Mouse (Mus musculus) myocyte (in vitro differentiated cells): Measurements from ENCODE around the gene Ppib. TPM values are rescaled to one million over a fixed set of nuclear protein-coding genes. Genes with fewer than 3 reads are reported as not detected.

Experiments
- H3K27me3 ChIP-seq: one replicate; pipeline ENCODE4 v1.6.1; 2011; ENCODE audit not compliant: control insufficient read depth, insufficient read depth, insufficient read length
- H3K36me3 ChIP-seq: one replicate; pipeline ENCODE4 v1.6.1; 2011; ENCODE audit not compliant: control insufficient read depth, insufficient read depth
- H3K4me2 ChIP-seq: one replicate; pipeline ENCODE4 v1.6.1; 2011; ENCODE audit warnings: low read depth, control low read depth
- H3K4me3 ChIP-seq: one replicate; pipeline ENCODE4 v1.5.1; 2011; ENCODE audit warnings: mild to moderate bottlenecking, control low read depth, moderate library complexity
- H3K79me2 ChIP-seq: one replicate; pipeline ENCODE4 v1.6.1; 2011; ENCODE audit not compliant: control insufficient read depth, insufficient read depth
- H3ac ChIP-seq: one replicate; pipeline ENCODE4 v1.6.1; 2011; ENCODE audit not compliant: control insufficient read depth, insufficient read length
- CEBPB ChIP-seq: IDR thresholded peaks from 2 replicates; pipeline ENCODE4 v1.6.1; 2011; ENCODE audit warnings: mild to moderate bottlenecking, moderate library complexity; ENCODE audit not compliant: poor library complexity, insufficient read depth, severe bottlenecking
- E2F4 ChIP-seq: IDR thresholded peaks from one replicate; pipeline ENCODE4 v1.6.1; 2011; ENCODE audit warnings: mild to moderate bottlenecking, control low read depth, moderate library complexity; ENCODE audit not compliant: insufficient read depth
- MAX ChIP-seq: IDR thresholded peaks from one replicate; pipeline ENCODE4 v1.6.1; 2011; ENCODE audit warnings: low read depth, mild to moderate bottlenecking, control low read depth
- MYOD1 ChIP-seq, 3 experiments: IDR thresholded peaks; one replicate each; pipeline ENCODE4 v1.6.1; 2011; ENCODE audit warnings: control low read depth in 2 of 3, low read depth in 2 of 3, mild to moderate bottlenecking in 2 of 3, moderate library complexity in 1 of 3; ENCODE audit not compliant: insufficient read length in 2 of 3, control insufficient read depth in 1 of 3
- MYOG ChIP-seq, 3 experiments: IDR thresholded peaks; one replicate each; pipeline ENCODE4 v1.6.1; 2011; ENCODE audit warnings: control low read depth in 2 of 3, low read depth in 2 of 3, mild to moderate bottlenecking in 2 of 3; ENCODE audit not compliant: insufficient read length in 2 of 3, control insufficient read depth in 1 of 3, insufficient read depth in 1 of 3
- POLR2A ChIP-seq: IDR thresholded peaks from one replicate; pipeline ENCODE4 v1.6.1; 2011; ENCODE audit warnings: low read depth, mild to moderate bottlenecking, control low read depth, moderate library complexity; ENCODE audit not compliant: insufficient read length
- POLR2AphosphoS2 ChIP-seq: IDR thresholded peaks from one replicate; pipeline ENCODE4 v1.6.1; 2011; ENCODE audit warnings: low read depth, control low read depth; ENCODE audit not compliant: insufficient read length
- REST ChIP-seq: IDR thresholded peaks from one replicate; pipeline ENCODE4 v1.6.1; 2011; ENCODE audit warnings: mild to moderate bottlenecking, control low read depth, moderate library complexity; ENCODE audit not compliant: insufficient read depth, insufficient read length
- SRF ChIP-seq: IDR thresholded peaks from one replicate; pipeline ENCODE4 v1.6.1; 2011; ENCODE audit warnings: low read depth; ENCODE audit not compliant: control insufficient read depth, insufficient read length
- TCF12 ChIP-seq: IDR thresholded peaks from one replicate; pipeline ENCODE4 v1.6.1; 2011; ENCODE audit warnings: mild to moderate bottlenecking, control low read depth; ENCODE audit not compliant: poor library complexity, insufficient read depth, severe bottlenecking
- TCF3 ChIP-seq: IDR thresholded peaks from one replicate; pipeline ENCODE4 v1.6.1; 2011; ENCODE audit warnings: low read depth, control low read depth; ENCODE audit not compliant: insufficient read length
- USF1 ChIP-seq: IDR thresholded peaks from one replicate; pipeline ENCODE4 v1.6.1; 2011; ENCODE audit warnings: low read depth, mild to moderate bottlenecking, control low read depth, moderate library complexity
- polyA plus RNA-seq: library from polyadenylated mRNA; unstranded; fragments of >200 nt; fragmentation: generic; extraction: Trizol; gene quantifications from one replicate; pipeline ENCODE4 v1.2.1, GENCODE M21; 2012; ENCODE audit warnings: missing spikeins

Gene Ppib
- polyA plus RNA-seq, 1 experiment, result 651 TPM

GRCm38 (mm10) chr9:66090593-66091244 lies 30.7 kb downstream of the Ppib start:
- no peak for TF ChIP-seq MAX
- TF ChIP-seq USF1, result no peak
- no peak for TF ChIP-seq CEBPB
- TF ChIP-seq MYOD1 (IDR thresholded peaks at IDR 0.05; ENCODE audit: control insufficient read depth in 1 of 3, insufficient read length in 2 of 3, low read depth in 2 of 3), result no peak
- TF ChIP-seq POLR2AphosphoS2, result no peak
- no peak for TF ChIP-seq REST
- TF ChIP-seq POLR2A, result no peak
- TF ChIP-seq MYOG (IDR thresholded peaks at IDR 0.05; ENCODE audit: control insufficient read depth in 1 of 3, insufficient read depth in 1 of 3, insufficient read length in 2 of 3, low read depth in 2 of 3), result no peak
- TF ChIP-seq TCF12, result no peak
- no peak for TF ChIP-seq TCF3
- no peak for TF ChIP-seq SRF
- Histone ChIP-seq H3K4me3 (no peak overlapping the region), H3K79me2 (no peaks in the 10 kb centered on the region)

GRCm38 (mm10) chr9:66091327-66092231 lies 31.6 kb downstream of the Ppib start:
- Histone ChIP-seq H3K4me2 (no peak overlapping the region), H3ac (no peak overlapping the region), H3K4me3 (no peak overlapping the region), H3K27me3 (no peaks in the 10 kb centered on the region), H3K36me3 (peaks cover 59% of the 10 kb centered on the region), H3K79me2 (no peaks in the 10 kb centered on the region)
- TF ChIP-seq POLR2A (peak; percentile 14), TCF12 (no peak), CEBPB (no peak)

More at GRCm38 (mm10) chr9:66090593-66091244, 30.7 kb downstream of the Ppib start:
- Histone ChIP-seq H3ac (no peak overlapping the region), H3K4me2 (no peak overlapping the region), H3K27me3 (no peaks in the 10 kb centered on the region), H3K36me3 (peaks cover 50% of the 10 kb centered on the region)

DNA sequence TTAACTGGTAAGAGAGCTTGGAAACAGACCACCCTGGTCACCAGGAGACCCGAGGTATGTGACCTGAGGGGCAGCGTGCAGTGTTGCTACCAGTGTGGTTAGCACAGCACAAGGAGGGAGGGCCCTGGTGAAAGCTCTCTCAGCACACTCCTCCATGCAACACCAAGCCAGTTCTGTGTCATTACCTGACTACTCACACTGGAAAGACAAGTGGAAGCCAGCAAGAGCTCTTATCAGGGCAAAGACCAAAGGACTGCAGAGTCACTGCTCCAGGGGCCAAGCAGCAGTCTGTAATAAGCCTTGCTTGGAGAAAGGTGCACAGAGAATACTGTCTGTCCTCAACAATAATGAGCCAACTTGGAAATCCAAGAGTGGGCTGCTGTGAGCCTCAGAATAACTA lies 32.6 kb downstream of the Ppib start:
- no peak overlapping the region for H3ac ChIP-seq
- H3K79me2 ChIP-seq, result no peaks in the 10 kb centered on the region
- no peaks in the 10 kb centered on the region for H3K27me3 ChIP-seq
- H3K36me3 ChIP-seq, result peaks cover 60% of the 10 kb centered on the region
- no peak overlapping the region for H3K4me2 ChIP-seq
- no peak overlapping the region for H3K4me3 ChIP-seq
- no peak for TF ChIP-seq REST
- no peak for TF ChIP-seq POLR2AphosphoS2
- no peak for TF ChIP-seq POLR2A
- TF ChIP-seq CEBPB, result no peak
- no peak for TF ChIP-seq TCF3
- TF ChIP-seq MYOG (IDR thresholded peaks at IDR 0.05; ENCODE audit: control insufficient read depth in 1 of 3, insufficient read depth in 1 of 3, insufficient read length in 2 of 3, low read depth in 2 of 3), result no peak
- TF ChIP-seq MYOD1 (IDR thresholded peaks at IDR 0.05; ENCODE audit: control insufficient read depth in 1 of 3, insufficient read length in 2 of 3, low read depth in 2 of 3), result no peak
- TF ChIP-seq USF1, result no peak
- no peak for TF ChIP-seq MAX
- TF ChIP-seq E2F4, result no peak
- TF ChIP-seq SRF, result no peak
- no peak for TF ChIP-seq TCF12

DNA sequence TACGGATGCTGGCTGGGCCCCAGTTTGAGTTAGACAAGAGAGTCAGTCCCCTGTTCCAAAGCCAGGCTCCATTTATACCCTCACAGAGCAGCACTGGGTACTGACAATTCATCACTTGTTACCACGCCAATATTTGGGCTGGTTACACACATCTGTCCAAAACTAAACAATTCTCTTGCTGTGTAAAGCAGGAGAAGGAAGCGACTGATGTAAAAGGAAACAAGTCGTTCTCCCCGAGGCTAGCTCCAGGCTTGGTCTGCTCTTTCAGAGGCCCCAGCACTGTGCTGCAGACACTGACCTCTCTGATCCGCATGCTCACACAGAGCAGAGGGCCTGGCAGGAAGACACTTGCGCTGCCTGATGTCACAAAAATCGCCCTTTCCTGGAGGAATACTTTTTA lies 41.6 kb downstream of the Ppib start:
- no peak overlapping the region for H3K4me2 ChIP-seq
- peaks cover 75% of the 10 kb centered on the region for H3K36me3 ChIP-seq
- no peak overlapping the region for H3K4me3 ChIP-seq
- no peaks in the 10 kb centered on the region for H3K27me3 ChIP-seq
- H3ac ChIP-seq, result no peak overlapping the region
- TF ChIP-seq USF1 (no peak), TCF12 (no peak), MYOG (IDR thresholded peaks at IDR 0.05; ENCODE audit: control insufficient read depth in 1 of 3, insufficient read depth in 1 of 3, insufficient read length in 2 of 3, low read depth in 2 of 3) (no peak), MAX (no peak), MYOD1 (IDR thresholded peaks at IDR 0.05; ENCODE audit: control insufficient read depth in 1 of 3, insufficient read length in 2 of 3, low read depth in 2 of 3) (no peak), SRF (no peak), E2F4 (no peak), POLR2AphosphoS2 (no peak), TCF3 (no peak), CEBPB (no peak), REST (no peak), POLR2A (no peak)
- H3K79me2 ChIP-seq, result no peaks in the 10 kb centered on the region
